Mouse (Mus musculus): ENCODE measurements around the gene Acsbg1.

- TF ChIP-seq CTCF (IDR thresholded peaks at IDR 0.05; ENCODE audit: low read depth) (peak; percentile 44; the same call in 1 of the 2 replicates), EP300 (optimal IDR thresholded peaks at IDR 0.05) (no peak)
Observed at GRCm38 (mm10) chr9:54628752-54629151, 32.9 kb downstream of the Acsbg1 start.

Measured in stomach, postnatal 0 days (tissue).